Comparison of ENCODE assay signal across 9 mouse cellular contexts in genomic region chr1:187607065-187608047, GRCm38 (mm10). TPM values are rescaled to one million over a fixed set of nuclear protein-coding genes. Genes with fewer than 3 reads are reported as not detected.
DNase-seq lines count a peak whose midpoint lies in the region; ATAC-seq lines count a peak whose summit lies in the region.
"Had no signal": no experiment of that assay in that cellular context is flagged by ENCODE, and none has a peak within 500 bp of the region (broad histone marks: within the 10 kb centered on the region; RNA-seq: fewer than 3 reads in every experiment).

No protein-coding gene starts in this region.

- H3K4me2 ChIP-seq in midbrain, embryonic 12.5 days (replicated peaks): peak overlapping the region; percentile 12

- H3K27ac ChIP-seq in embryonic facial prominence, embryonic 10.5 days (replicated peaks): no peak overlapping the region
- H3K27ac ChIP-seq in midbrain, embryonic 12.5 days (replicated peaks): no peak overlapping the region
- H3K27ac ChIP-seq: macrophage had no signal

- H3K27me3 ChIP-seq in embryonic facial prominence, embryonic 10.5 days (replicated peaks; ENCODE audit: low read depth, poor library complexity, severe bottlenecking): peaks cover 100% of the 10 kb centered on the region
- peaks cover 94% of the 10 kb centered on the region for H3K27me3 ChIP-seq in midbrain, embryonic 12.5 days

- no peaks in the 10 kb centered on the region for H3K36me3 ChIP-seq in embryonic facial prominence, embryonic 10.5 days (replicated peaks)
- H3K36me3 ChIP-seq in midbrain, embryonic 12.5 days: no peaks in the 10 kb centered on the region

- WGBS in embryonic facial prominence, embryonic 10.5 days: under 1% methylated on average over 47 of the region's 47 CpGs
- 2% methylated on average over 47 of the region's 47 CpGs for WGBS in midbrain, embryonic 12.5 days

- no peaks in the 10 kb centered on the region for H3K9me3 ChIP-seq in embryonic facial prominence, embryonic 10.5 days
- H3K9me3 ChIP-seq in midbrain, embryonic 12.5 days: no peaks in the 10 kb centered on the region

- no peak for ATAC-seq in midbrain, embryonic 12.5 days (ENCODE audit: low FRiP score, low read depth)
- ATAC-seq in megakaryocyte, adult 5-6 weeks (ENCODE audit: poor library complexity, severe bottlenecking): no peak

- no peak overlapping the region for H3K9ac ChIP-seq in midbrain, embryonic 12.5 days (replicated peaks)

- peaks cover 78% of the 10 kb centered on the region for H3K4me1 ChIP-seq in embryonic facial prominence, embryonic 10.5 days
- H3K4me1 ChIP-seq in midbrain, embryonic 12.5 days: peaks cover 50% of the 10 kb centered on the region

- DNase-seq in adrenal gland, postnatal 25 days: peak; percentile 2
- DNase-seq in adrenal gland, adult 18-20 months (ENCODE audit: low spot score in 2 of 2): no peak
- DNase-seq in embryonic facial prominence, embryonic 10.5 days (ENCODE audit: low spot score): peak; percentile 52
- DNase-seq in kidney, adult 8-10 months: peak; percentile 42 to 51
- no peak for DNase-seq in frontal cortex, adult 2 months (ENCODE audit: extremely low spot score in 1 of 2, low spot score in 1 of 2)
- DNase-seq in frontal cortex, postnatal 14 days (ENCODE audit: low spot score in 2 of 2): no peak

- H3K4me3 ChIP-seq in embryonic facial prominence, embryonic 10.5 days: peak overlapping the region; percentile 36
- H3K4me3 ChIP-seq in midbrain, embryonic 12.5 days: peak overlapping the region; percentile 14; the same call in 1 of the 2 replicates

RNA-seq across cellular contexts. Expression of gene Esrrg, which starts 1.2 kb away (rescaled TPM):
- 9.0 and 19.4 TPM in 2 replicates for total RNA-seq in adrenal gland, postnatal 25 days (2021)
- 10 to 100 TPM; 13.2 to 13.4 TPM for total RNA-seq in adrenal gland, adult 18-20 months (2021)
- polyA plus RNA-seq in embryonic facial prominence, embryonic 10.5 days (2016; fragmentation: Nextera tagmentation; extraction: Ambion mirVana): 1.1 and 2.5 TPM in 2 replicates
- polyA plus RNA-seq in midbrain, embryonic 12.5 days (2016; fragmentation: Nextera tagmentation; extraction: Ambion mirVana): 8.1 and 8.6 TPM in 2 replicates
- polyA plus RNA-seq in frontal cortex, adult 2 months (2012; rRNA removed): 13.1 and 13.9 TPM in 2 replicates
- total RNA-seq in megakaryocyte, adult 5-6 weeks (2015): not detected in 2 replicates
- total RNA-seq in megakaryocyte, adult 5-6 weeks (2017): not detected in 2 replicates
- polyA plus RNA-seq: macrophage had no signal

Comparison
In these comparisons a context has a peak if more than half of its experiments do, and no peak if none do; other contexts are left out.
1. DNase-seq: peak in adrenal gland, postnatal 25 days (single experiment), embryonic facial prominence, embryonic 10.5 days (single experiment) and kidney, adult 8-10 months (2 of 2); none in adrenal gland, adult 18-20 months (0 of 2), frontal cortex, adult 2 months (0 of 2) and frontal cortex, postnatal 14 days (0 of 2).